ENCODE assay signal across 15 mouse cellular contexts in the genomic region with DNA sequence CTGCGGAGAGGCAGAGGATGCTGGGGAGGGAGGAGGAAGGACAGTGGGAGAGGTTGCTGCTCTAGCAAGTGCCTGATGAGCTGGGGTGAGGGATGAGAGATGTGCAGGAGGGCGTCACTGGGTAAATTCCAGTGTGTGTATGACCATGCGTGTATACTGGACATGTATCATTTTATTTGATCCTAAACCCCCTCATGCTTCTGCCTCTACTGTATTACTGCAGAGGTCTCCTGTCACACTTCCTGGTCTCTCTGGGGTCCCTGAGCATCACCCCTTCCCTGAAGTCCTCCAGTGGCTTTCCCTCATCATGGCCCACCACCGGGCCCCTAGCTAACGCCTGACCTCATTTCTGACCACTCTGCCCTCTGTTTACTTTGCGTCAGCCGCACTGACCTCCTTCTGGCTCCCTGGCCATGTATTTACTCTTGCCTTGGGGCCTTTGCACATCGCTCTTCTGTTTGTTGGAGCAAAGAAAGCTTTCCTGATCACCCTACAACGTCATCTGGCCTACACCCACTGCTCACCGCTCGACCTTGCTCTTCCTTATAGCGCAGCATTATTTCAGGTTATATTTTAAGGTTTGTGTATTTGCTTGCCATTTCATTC.
DNase-seq lines count a peak whose midpoint lies in the region; ATAC-seq and TF ChIP-seq lines count a peak whose summit lies in the region.
"Had no signal": no experiment of that assay in that cellular context is flagged by ENCODE, and none has a peak within 500 bp of the region (broad histone marks: within the 10 kb centered on the region; RNA-seq: fewer than 3 reads in every experiment).

No protein-coding gene starts in this region.

- H3K79me2 ChIP-seq in macrophage (ENCODE audit: inconsistent target), result peaks cover 15% of the 10 kb centered on the region; the same call in 1 of the 2 replicates

- no peak for DNase-seq in layer of hippocampus, adult 2 months (ENCODE audit: low spot score in 2 of 2)
- no peak for DNase-seq in layer of hippocampus, postnatal 14 days (ENCODE audit: low spot score in 2 of 2)
- DNase-seq in liver, result peak; percentile 21
- DNase-seq in spleen, postnatal 14 days (ENCODE audit: low spot score in 2 of 2), result no peak
- DNase-seq: cerebellum, postnatal 25 days; kidney, adult 9 months; kidney, postnatal 36 days; midbrain, embryonic 14.5 days; thymus, postnatal 36 days had no signal

- peak overlapping the region; percentile 46; the same call in 1 of the 2 replicates for H3K27ac ChIP-seq in layer of hippocampus, adult 2 months
- H3K27ac ChIP-seq in intestine, embryonic 15.5 days, result peak overlapping the region; percentile 34; the same call in 1 of the 2 replicates
- peak overlapping the region; percentile 91 for H3K27ac ChIP-seq in macrophage
- H3K27ac ChIP-seq in hindbrain, embryonic 16.5 days (ENCODE audit: low read depth, low read length), result no peak overlapping the region
- H3K27ac ChIP-seq: forebrain, embryonic 15.5 days; hindbrain, postnatal 0 days had no signal

- peaks cover 29% of the 10 kb centered on the region for H3K4me1 ChIP-seq in intestine, embryonic 15.5 days (replicated peaks)
- H3K4me1 ChIP-seq in hindbrain, embryonic 16.5 days (ENCODE audit: control insufficient read depth, insufficient read depth, low read depth, low read length), result peaks cover 34% of the 10 kb centered on the region

- 0 out of 2 replicates have a peak, but pooled peaks have one; percentile 1 for ATAC-seq in intestine, embryonic 15.5 days
- no peak for ATAC-seq in erythroid progenitor cell, adult 5-6 weeks (replicated peaks; ENCODE audit: low FRiP score, poor library complexity, severe bottlenecking)
- no peak for ATAC-seq in hindbrain, embryonic 16.5 days
- ATAC-seq: forebrain, embryonic 15.5 days; hindbrain, postnatal 0 days had no signal

- no peak for TF ChIP-seq CTCF in layer of hippocampus, adult 2 months (conservative IDR thresholded peaks at IDR 0.05)

- no peak overlapping the region for H3K9ac ChIP-seq in intestine, embryonic 15.5 days
- no peak overlapping the region for H3K9ac ChIP-seq in hindbrain, embryonic 16.5 days (ENCODE audit: low read depth, low read length)
- H3K9ac ChIP-seq: forebrain, embryonic 15.5 days had no signal

- no peaks in the 10 kb centered on the region for H3K36me3 ChIP-seq in intestine, embryonic 15.5 days
- H3K36me3 ChIP-seq in macrophage (ENCODE audit: inconsistent target), result no peaks in the 10 kb centered on the region
- H3K36me3 ChIP-seq in hindbrain, embryonic 16.5 days (ENCODE audit: control insufficient read depth, insufficient read depth, low read length), result no peaks in the 10 kb centered on the region
- H3K36me3 ChIP-seq: forebrain, embryonic 15.5 days had no signal

- WGBS in intestine, embryonic 15.5 days, result 38% methylated on average over 12 of the region's 12 CpGs
- WGBS in macrophage (ENCODE audit: missing documents), result 92% methylated on average over 12 of the region's 12 CpGs
- 77% methylated on average over 12 of the region's 12 CpGs for WGBS in hindbrain, embryonic 16.5 days

- H3K27me3 ChIP-seq in intestine, embryonic 15.5 days (replicated peaks), result no peaks in the 10 kb centered on the region
- H3K27me3 ChIP-seq in hindbrain, embryonic 16.5 days (replicated peaks; ENCODE audit: control insufficient read depth, insufficient read depth, low read length), result no peaks in the 10 kb centered on the region
- H3K27me3 ChIP-seq: forebrain, embryonic 15.5 days had no signal

- H3K9me3 ChIP-seq in intestine, embryonic 15.5 days, result no peaks in the 10 kb centered on the region
- H3K9me3 ChIP-seq in hindbrain, embryonic 16.5 days (ENCODE audit: control insufficient read depth, low read length), result no peaks in the 10 kb centered on the region
- H3K9me3 ChIP-seq: forebrain, embryonic 15.5 days had no signal

- H3K4me2 ChIP-seq in intestine, embryonic 15.5 days (replicated peaks), result peak overlapping the region; percentile 13; the same call in 1 of the 2 replicates
- H3K4me2 ChIP-seq in hindbrain, embryonic 16.5 days (ENCODE audit: low read length), result no peak overlapping the region
- H3K4me2 ChIP-seq: forebrain, embryonic 15.5 days had no signal

- H3K4me3 ChIP-seq in layer of hippocampus, adult 2 months, result no peak overlapping the region
- H3K4me3 ChIP-seq in intestine, embryonic 15.5 days (replicated peaks), result no peak overlapping the region
- no peak overlapping the region for H3K4me3 ChIP-seq in macrophage (ENCODE audit: inconsistent target)
- H3K4me3 ChIP-seq in hindbrain, embryonic 16.5 days (ENCODE audit: low read length), result no peak overlapping the region
- H3K4me3 ChIP-seq: forebrain, embryonic 15.5 days had no signal
